Mouse (Mus musculus) ES-Bruce4 (cell line): Measurements from ENCODE around the gene Ankfn1.

ENCODE experiments used
- CTCF ChIP-seq: IDR thresholded peaks from one replicate; pipeline ENCODE4 v1.8.1; 2011; ENCODE audit warnings: low read depth, low read length
- EP300 ChIP-seq: IDR thresholded peaks from 2 replicates; pipeline ENCODE4 v1.6.1; 2011; ENCODE audit warnings: low read depth, low read length; ENCODE audit not compliant: insufficient read depth
- POLR2A ChIP-seq: IDR thresholded peaks from one replicate; pipeline ENCODE4 v1.8.1; 2011; ENCODE audit warnings: low read length; ENCODE audit not compliant: insufficient read depth

DNA sequence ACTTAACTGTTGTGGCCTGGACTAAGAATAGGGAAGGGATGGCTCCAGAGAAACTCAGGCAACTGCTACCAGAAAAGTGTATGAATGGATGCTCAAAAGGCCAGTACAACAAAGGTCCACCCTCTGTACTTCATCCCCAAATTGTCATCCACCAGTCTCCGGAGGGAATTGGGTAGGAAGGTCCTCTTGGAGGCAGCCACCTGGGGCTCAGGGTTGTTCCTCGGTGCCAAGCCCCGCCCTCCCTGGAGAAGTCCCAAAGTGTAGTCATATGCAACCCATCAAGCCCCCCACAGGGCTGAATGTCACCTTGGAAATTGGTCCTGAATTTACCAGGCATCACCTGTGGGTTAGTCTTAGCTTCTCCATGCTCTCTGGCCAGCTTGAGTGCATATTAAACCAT, 413.5 kb downstream of the Ankfn1 start:
- TF ChIP-seq CTCF: no peak
- TF ChIP-seq EP300: no peak
- TF ChIP-seq POLR2A: no peak
